Mouse (Mus musculus) midbrain, embryonic 14.5 days (tissue): ENCODE data around the gene Sgpp2. TPM values are rescaled to one million over a fixed set of nuclear protein-coding genes. Genes with fewer than 3 reads are reported as not detected.

Experiments
- ATAC-seq: fragments of 200-750 bp; cut with Nextera tagmentation; 2 replicates; pipeline ENCODE4 v1.8.0; 2017; ENCODE audit warnings: moderate number of reproducible peaks, moderate library complexity; ENCODE audit not compliant: low FRiP score, low TSS enrichment
- DNase-seq: peaks from one replicate; pipeline ENCODE4 v3.0.0-alpha.2; 2015
- H3K27ac ChIP-seq: fragments of 300-500 bp; sonication (generic); replicated peaks from 2 replicates; pipeline ENCODE4 v1.5.1; 2014; ENCODE audit warnings: mild to moderate bottlenecking, low read depth, low read length, moderate library complexity
- H3K27me3 ChIP-seq: fragments of 300-500 bp; sonication (generic); 2 replicates; pipeline ENCODE4 v1.6.1; 2014; ENCODE audit warnings: low read length, control low read depth, mixed read lengths; ENCODE audit not compliant: control insufficient read depth, insufficient read depth
- H3K36me3 ChIP-seq: fragments of 300-500 bp; sonication (generic); 2 replicates; pipeline ENCODE4 v1.6.1; 2014; ENCODE audit warnings: low read length, control low read depth; ENCODE audit not compliant: control insufficient read depth, insufficient read depth
- H3K4me1 ChIP-seq: fragments of 300-500 bp; sonication (generic); 2 replicates; pipeline ENCODE4 v1.6.1; 2014; ENCODE audit warnings: mild to moderate bottlenecking, antibody characterized with exemption, low read length, control low read depth; ENCODE audit not compliant: control insufficient read depth, insufficient read depth
- H3K4me2 ChIP-seq: fragments of 300-500 bp; sonication (generic); 2 replicates; pipeline ENCODE4 v1.6.1; 2014; ENCODE audit warnings: mild to moderate bottlenecking, low read length, moderate library complexity
- H3K4me3 ChIP-seq: fragments of 300-500 bp; sonication (generic); replicated peaks from 2 replicates; pipeline ENCODE4 v1.5.1; 2014; ENCODE audit warnings: low read depth, low read length
- H3K9ac ChIP-seq: fragments of 300-500 bp; sonication (generic); replicated peaks from 2 replicates; pipeline ENCODE4 v1.6.1; 2014; ENCODE audit warnings: mild to moderate bottlenecking, low read length, moderate library complexity
- H3K9me3 ChIP-seq: fragments of 300-500 bp; sonication (generic); 2 replicates; pipeline ENCODE4 v1.6.1; 2016; ENCODE audit warnings: low read length, control low read depth, mixed read lengths; ENCODE audit not compliant: control insufficient read depth
- WGBS: fragments of 180-500 bp; shearing (Covaris S2); extraction: QIAGEN DNeasy Blood & Tissue Kit; methylation state at CpG from one replicate; pipeline ENCODE4 v1.1.7; 2014; 5-methylcytosine and 5-hydroxymethylcytosine counted together
- polyA plus RNA-seq: library from polyadenylated mRNA; unstranded; fragments of >200 nt; fragmentation: Nextera tagmentation; extraction: Ambion mirVana; gene quantifications from 2 replicates; pipeline ENCODE4 v1.2.1, GENCODE M21; 2014

Sgpp2 gene
- polyA plus RNA-seq, 1 experiment from 2014 or later, result 1.5 TPM

GRCm38 (mm10) chr1:78353254-78353653 is 43.1 kb downstream of the Sgpp2 start:
- 74% methylated on average over 1 of the region's 1 CpGs for WGBS
- Histone ChIP-seq H3K9ac (no peak overlapping the region), H3K27me3 (no peaks in the 10 kb centered on the region), H3K36me3 (no peaks in the 10 kb centered on the region), H3K4me3 (no peak overlapping the region), H3K27ac (no peak overlapping the region), H3K9me3 (no peaks in the 10 kb centered on the region), H3K4me2 (no peak overlapping the region), H3K4me1 (no peaks in the 10 kb centered on the region)
- DNase-seq (no peak), ATAC-seq (no peak)

GRCm38 (mm10) chr1:78355123-78355522 is 45.0 kb downstream of the Sgpp2 start:
- no peak for ATAC-seq
- 49% methylated on average over 4 of the region's 4 CpGs for WGBS

GRCm38 (mm10) chr1:78357415-78357814 is 47.3 kb downstream of the Sgpp2 start:
- 89% methylated on average over 4 of the region's 4 CpGs for WGBS
- no peaks in the 10 kb centered on the region for H3K27me3 ChIP-seq
- H3K4me2 ChIP-seq, result no peak overlapping the region
- H3K36me3 ChIP-seq, result no peaks in the 10 kb centered on the region
- no peaks in the 10 kb centered on the region for H3K4me1 ChIP-seq
- no peak overlapping the region for H3K9ac ChIP-seq
- ATAC-seq (no peak), DNase-seq (no peak)
- H3K9me3 ChIP-seq, result no peaks in the 10 kb centered on the region
- H3K4me3 ChIP-seq, result no peak overlapping the region
- H3K27ac ChIP-seq, result no peak overlapping the region

More at GRCm38 (mm10) chr1:78355123-78355522, 45.0 kb downstream of the Sgpp2 start:
- H3K4me3 ChIP-seq, result no peak overlapping the region
- H3K9me3 ChIP-seq, result no peaks in the 10 kb centered on the region
- H3K27me3 ChIP-seq, result no peaks in the 10 kb centered on the region
- H3K27ac ChIP-seq, result no peak overlapping the region
- DNase-seq, result no peak
- H3K4me2 ChIP-seq, result no peak overlapping the region
- H3K9ac ChIP-seq, result no peak overlapping the region
- no peaks in the 10 kb centered on the region for H3K36me3 ChIP-seq
- no peaks in the 10 kb centered on the region for H3K4me1 ChIP-seq

GRCm38 (mm10) chr1:78357868-78358267 is 47.7 kb downstream of the Sgpp2 start:
- 84% methylated on average over 1 of the region's 1 CpGs for WGBS
- no peaks in the 10 kb centered on the region for H3K27me3 ChIP-seq
- no peak overlapping the region for H3K27ac ChIP-seq
- H3K9ac ChIP-seq, result no peak overlapping the region
- DNase-seq, result no peak
- H3K4me3 ChIP-seq, result no peak overlapping the region
- H3K4me1 ChIP-seq, result no peaks in the 10 kb centered on the region
- no peaks in the 10 kb centered on the region for H3K36me3 ChIP-seq
- ATAC-seq, result no peak
- no peak overlapping the region for H3K4me2 ChIP-seq
- no peaks in the 10 kb centered on the region for H3K9me3 ChIP-seq

- ATAC-seq, result no peak
Measured at GRCm38 (mm10) chr1:78363965-78364889, 54.1 kb downstream of the Sgpp2 start.

GRCm38 (mm10) chr1:78367806-78368205 is 57.7 kb downstream of the Sgpp2 start:
- Histone ChIP-seq H3K9me3 (no peaks in the 10 kb centered on the region), H3K27ac (no peak overlapping the region), H3K4me3 (no peak overlapping the region), H3K4me2 (no peak overlapping the region), H3K27me3 (no peaks in the 10 kb centered on the region; the same call in 1 of the 2 replicates), H3K9ac (no peak overlapping the region), H3K4me1 (peaks cover 4% of the 10 kb centered on the region; the same call in 1 of the 2 replicates), H3K36me3 (no peaks in the 10 kb centered on the region)
- WGBS, result 54% methylated on average over 5 of the region's 5 CpGs
- DNase-seq, result no peak
- ATAC-seq, result no peak

More at GRCm38 (mm10) chr1:78363965-78364889, 54.1 kb downstream of the Sgpp2 start:
- Histone ChIP-seq H3K9ac (no peak overlapping the region), H3K4me1 (peaks cover 4% of the 10 kb centered on the region; the same call in 1 of the 2 replicates), H3K27ac (no peak overlapping the region), H3K4me3 (no peak overlapping the region), H3K27me3 (no peaks in the 10 kb centered on the region; the same call in 1 of the 2 replicates), H3K4me2 (no peak overlapping the region), H3K9me3 (no peaks in the 10 kb centered on the region), H3K36me3 (no peaks in the 10 kb centered on the region)
- DNase-seq, result no peak
- 30% methylated on average over 13 of the region's 13 CpGs for WGBS

- H3K27me3 ChIP-seq, result no peaks in the 10 kb centered on the region
- no peak for ATAC-seq
Measured at GRCm38 (mm10) chr1:78370121-78370520, 60.0 kb downstream of the Sgpp2 start.

GRCm38 (mm10) chr1:78371569-78372236 is 61.6 kb downstream of the Sgpp2 start:
- Histone ChIP-seq H3K9me3 (no peaks in the 10 kb centered on the region), H3K27ac (no peak overlapping the region), H3K4me3 (no peak overlapping the region), H3K9ac (no peak overlapping the region), H3K27me3 (no peaks in the 10 kb centered on the region), H3K4me1 (peaks cover 4% of the 10 kb centered on the region; the same call in 1 of the 2 replicates), H3K36me3 (no peaks in the 10 kb centered on the region), H3K4me2 (no peak overlapping the region)
- DNase-seq (peak; percentile 67), ATAC-seq (no peak)
- WGBS, result 87% methylated on average over 2 of the region's 2 CpGs

More at GRCm38 (mm10) chr1:78370121-78370520, 60.0 kb downstream of the Sgpp2 start:
- Histone ChIP-seq H3K36me3 (no peaks in the 10 kb centered on the region), H3K4me2 (no peak overlapping the region), H3K9ac (no peak overlapping the region), H3K4me3 (no peak overlapping the region), H3K9me3 (no peaks in the 10 kb centered on the region), H3K4me1 (peaks cover 4% of the 10 kb centered on the region; the same call in 1 of the 2 replicates), H3K27ac (no peak overlapping the region)
- WGBS, result 76% methylated on average over 6 of the region's 6 CpGs
- no peak for DNase-seq
